Mouse (Mus musculus) CH12.LX (cell line): ENCODE data around the gene Ssbp3. TPM values are rescaled to one million over a fixed set of nuclear protein-coding genes. Genes with fewer than 3 reads are reported as not detected.

Experiments
- DNase-seq: peaks from one replicate; pipeline ENCODE4 v3.0.0-alpha.2; 2013; ENCODE audit errors: extremely low read depth
- H3K27ac ChIP-seq: 2 replicates; pipeline ENCODE4 v1.5.1; 2012; ENCODE audit warnings: low read depth, mild to moderate bottlenecking, control low read depth, moderate library complexity; ENCODE audit not compliant: insufficient read depth
- H3K27me3 ChIP-seq: replicated peaks from 2 replicates; pipeline ENCODE3; 2012; ENCODE audit warnings: inconsistent platforms
- H3K36me3 ChIP-seq, 2 experiments: replicated peaks in 1 of 2; 2 replicates each; pipeline versions ENCODE3 to v1.6.1; 2012; ENCODE audit warnings: inconsistent platforms in 1 of 2, low read length in 1 of 2, mild to moderate bottlenecking in 1 of 2, mixed read lengths in 1 of 2, moderate library complexity in 1 of 2; ENCODE audit not compliant: control insufficient read depth in 1 of 2, insufficient read depth in 1 of 2
- H3K4me1 ChIP-seq, 2 experiments: 2 replicates each; pipeline ENCODE4 v1.6.1; 2012; ENCODE audit warnings: inconsistent platforms in 1 of 2, moderate library complexity in 1 of 2; ENCODE audit not compliant: insufficient read depth in 2 of 2, control insufficient read depth in 1 of 2
- H3K4me2 ChIP-seq: 2 replicates; pipeline ENCODE4 v1.6.1; 2012; ENCODE audit warnings: low read depth, mild to moderate bottlenecking, control low read depth; ENCODE audit not compliant: poor library complexity, insufficient read depth, severe bottlenecking
- H3K4me3 ChIP-seq, 3 experiments: fragments of 150-350 bp in 1 of 3; sonication (generic) in 1 of 3; replicated peaks in 1 of 3; 2 replicates each; pipeline versions ENCODE3 to v1.5.1; 2011 to 2012; ENCODE audit warnings: low read depth in 2 of 3, low read length in 2 of 3, mild to moderate bottlenecking in 2 of 3, moderate library complexity in 2 of 3, control low read depth in 1 of 3, improper control_type of control experiment in 1 of 3, inconsistent platforms in 1 of 3, mixed read lengths in 1 of 3; ENCODE audit not compliant: poor library complexity in 1 of 3
- H3K79me2 ChIP-seq: replicated peaks from 2 replicates; pipeline ENCODE4 v1.6.1; 2012; ENCODE audit warnings: mild to moderate bottlenecking, moderate library complexity; ENCODE audit not compliant: control insufficient read depth, poor library complexity, insufficient read depth, severe bottlenecking; ENCODE audit errors: extremely low read depth
- H3K9ac ChIP-seq: 2 replicates; pipeline ENCODE4 v1.6.1; 2012; ENCODE audit warnings: low read depth, mild to moderate bottlenecking, control low read depth, moderate library complexity; ENCODE audit not compliant: insufficient read depth
- H3K9me3 ChIP-seq: replicated peaks from 2 replicates; pipeline ENCODE3; 2012; ENCODE audit warnings: low read length, inconsistent platforms, mixed read lengths
- BHLHE40 ChIP-seq: IDR thresholded peaks from 2 replicates; pipeline ENCODE4 v1.6.1; 2011; ENCODE audit warnings: mild to moderate bottlenecking, low read depth, low read length, improper control_type of control experiment
- CTCF ChIP-seq, 2 experiments: IDR thresholded peaks in 1 of 2; conservative IDR thresholded peaks in 1 of 2; 2 replicates each; pipeline ENCODE4 v1.5.1; 2011 to 2012; ENCODE audit warnings: low read depth in 2 of 2, low read length in 2 of 2, improper control_type of control experiment in 1 of 2, inconsistent platforms in 1 of 2, mild to moderate bottlenecking in 1 of 2, moderate library complexity in 1 of 2
- ELF1 ChIP-seq: IDR thresholded peaks from 2 replicates; pipeline ENCODE4 v1.6.1; 2014; ENCODE audit warnings: low read depth, mild to moderate bottlenecking, inconsistent platforms, low read length, improper control_type of control experiment
- EP300 ChIP-seq: IDR thresholded peaks from 2 replicates; pipeline ENCODE4 v1.6.1; 2011; ENCODE audit warnings: low read length, improper control_type of control experiment
- ETS1 ChIP-seq: conservative IDR thresholded peaks from 2 replicates; pipeline ENCODE4 v1.6.1; 2012; ENCODE audit warnings: low read depth, mild to moderate bottlenecking, inconsistent platforms, low read length, improper control_type of control experiment, moderate library complexity
- HCFC1 ChIP-seq: IDR thresholded peaks from 2 replicates; pipeline ENCODE4 v1.6.1; 2012; ENCODE audit warnings: low read depth, mild to moderate bottlenecking, inconsistent platforms, low read length, improper control_type of control experiment
- IRF4 ChIP-seq: IDR thresholded peaks from 2 replicates; pipeline ENCODE4 v1.6.1; 2014; ENCODE audit warnings: low read depth, mild to moderate bottlenecking, inconsistent platforms, low read length, improper control_type of control experiment
- MAZ ChIP-seq: IDR thresholded peaks from 2 replicates; pipeline ENCODE4 v1.6.1; 2012; ENCODE audit warnings: low read depth, mild to moderate bottlenecking, inconsistent platforms, low read length, improper control_type of control experiment, moderate library complexity
- MEF2A ChIP-seq: IDR thresholded peaks from 2 replicates; pipeline ENCODE4 v1.6.1; 2014; ENCODE audit warnings: low read depth, mild to moderate bottlenecking, inconsistent platforms, low read length, improper control_type of control experiment, borderline replicate concordance
- MYC ChIP-seq: IDR thresholded peaks from 2 replicates; pipeline ENCODE4 v1.6.1; 2011; ENCODE audit warnings: low read depth, mild to moderate bottlenecking, improper control_type of control experiment, low read length
- NRF1 ChIP-seq: IDR thresholded peaks from 2 replicates; pipeline ENCODE4 v1.6.1; 2014; ENCODE audit warnings: low read depth, mild to moderate bottlenecking, inconsistent platforms, low read length, improper control_type of control experiment, moderate library complexity
- POLR2A ChIP-seq: IDR thresholded peaks from 2 replicates; pipeline ENCODE4 v1.6.1; 2011; ENCODE audit warnings: low read depth, mild to moderate bottlenecking, improper control_type of control experiment, low read length
- RAD21 ChIP-seq: IDR thresholded peaks from 2 replicates; pipeline ENCODE4 v1.6.1; 2011; ENCODE audit warnings: low read depth, mild to moderate bottlenecking, low read length, improper control_type of control experiment, moderate library complexity
- RCOR1 ChIP-seq: conservative IDR thresholded peaks from 2 replicates; pipeline ENCODE4 v1.6.1; 2012; ENCODE audit warnings: low read depth, mild to moderate bottlenecking, inconsistent platforms, low read length, improper control_type of control experiment
- TBP ChIP-seq: conservative IDR thresholded peaks from 2 replicates; pipeline ENCODE4 v1.6.1; 2011; ENCODE audit warnings: low read depth, low read length, improper control_type of control experiment
- TCF12 ChIP-seq: IDR thresholded peaks from 2 replicates; pipeline ENCODE4 v1.6.1; 2014; ENCODE audit warnings: low read depth, mild to moderate bottlenecking, inconsistent platforms, low read length, improper control_type of control experiment
- USF1 ChIP-seq: IDR thresholded peaks from 2 replicates; pipeline ENCODE4 v1.6.1; 2014; ENCODE audit warnings: low read depth, mild to moderate bottlenecking, inconsistent platforms, low read length, improper control_type of control experiment
- USF2 ChIP-seq: conservative IDR thresholded peaks from 2 replicates; pipeline ENCODE4 v1.6.1; 2011; ENCODE audit warnings: low read depth, low read length, improper control_type of control experiment
- ZKSCAN1 ChIP-seq: IDR thresholded peaks from 2 replicates; pipeline ENCODE4 v1.6.1; 2012; ENCODE audit warnings: low read depth, inconsistent platforms, low read length, improper control_type of control experiment, borderline replicate concordance
- ZNF384 ChIP-seq: IDR thresholded peaks from 2 replicates; pipeline ENCODE4 v1.6.1; 2012; ENCODE audit warnings: low read depth, low read length, improper control_type of control experiment, inconsistent platforms
- dilution Hi-C: fragments of 300-500 bp; cut with MboI; formaldehyde crosslinking; loops from 2 replicates; pipeline ENCODE4 v1.14.3; 2020; ENCODE audit warnings: low sequenced_read_pairs; ENCODE audit not compliant: extremely low pct_unique_long_range_greater_than_20kb, extremely low pct_ligation_motif_present
- in situ Hi-C: fragments of 300-500 bp; cut with MboI; formaldehyde crosslinking; loops from 3 replicates; pipeline ENCODE4 v1.14.3; 2019; ENCODE audit warnings: low sequenced_read_pairs, low pct_ligation_motif_present, low pct_unique_long_range_greater_than_20kb, mixed read lengths
- polyA plus RNA-seq: library from polyadenylated mRNA; unstranded; fragments of >175 nt; gene quantifications from 2 replicates; pipeline ENCODE4 v1.2.1, GENCODE M21; 2012; ENCODE audit warnings: low read depth; ENCODE audit not compliant: insufficient read length
- total RNA-seq, 2 experiments: library from RNA; depleted of rRNA; stranded (reverse); fragments of 300-350 nt in 1 of 2; fragments of >200 nt in 1 of 2; gene quantifications; 2 replicates each; pipeline ENCODE4 v1.2.3; 2012 to 2014

Gene Ssbp3
- total and polyA plus RNA-seq, 3 experiments = 32.4 to 129 (median 76.5) TPM

DNA sequence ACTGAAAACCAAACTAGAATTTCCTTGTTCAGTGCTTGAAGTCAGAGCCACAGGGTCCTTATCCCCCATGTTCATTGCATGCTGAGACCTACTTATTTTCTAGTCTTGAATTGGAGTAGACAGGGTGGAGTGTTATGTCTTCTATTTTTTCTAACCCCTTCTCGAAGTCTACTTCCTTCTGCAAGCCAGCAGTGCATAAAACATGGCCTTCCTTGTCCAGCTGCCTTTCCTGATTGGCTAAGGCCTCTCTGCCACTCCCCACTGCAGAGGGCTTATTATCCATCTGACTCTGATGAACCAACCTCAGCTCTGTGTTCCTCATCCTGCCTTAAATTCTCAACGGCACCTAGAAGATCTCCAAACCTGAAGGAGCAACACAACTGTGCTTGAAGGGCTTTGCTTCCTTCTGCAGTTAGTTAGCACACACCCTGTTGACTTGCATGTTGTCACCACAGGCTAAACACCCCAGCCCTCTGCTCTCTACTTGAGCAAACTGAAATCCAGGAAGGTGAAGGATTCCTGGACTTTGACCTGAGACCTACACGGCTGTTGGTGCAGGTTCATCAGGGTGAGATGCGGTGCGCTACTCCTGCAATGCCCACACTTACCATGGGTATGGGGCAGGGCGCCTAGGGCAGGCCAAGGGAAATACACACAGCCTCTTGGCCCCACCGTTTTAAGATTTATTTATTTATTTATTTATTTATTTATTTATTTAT is 71.0 kb downstream of the Ssbp3 start:
- Histone ChIP-seq H3K27ac (peak overlapping the region; percentile 83), H3K79me2 (no peaks in the 10 kb centered on the region; the same call in 1 of the 2 replicates), H3K27me3 (no peaks in the 10 kb centered on the region), H3K4me3 (peak overlapping the region in 1 of 3 experiments; percentile 7), H3K36me3 (peaks cover 2 to 44% of the 10 kb centered on the region in 2 experiments), H3K4me2 (0 out of 2 replicates have a peak overlapping the region, but pooled peaks have one; percentile 4)
- DNase-seq = peak; percentile 84
- dilution Hi-C loops = no loop called here
- TF ChIP-seq NRF1 (no peak), ZKSCAN1 (no peak), TBP (peak; percentile 71; the same call in 1 of the 2 replicates), POLR2A (no peak), ELF1 (0 out of 2 replicates have a peak, but pooled peaks have one; percentile 22), EP300 (no peak), MYC (no peak), HCFC1 (no peak), RCOR1 (no peak), CTCF (conservative IDR thresholded peaks at IDR 0.05 in 1 of 2, IDR thresholded peaks at IDR 0.05 in 1 of 2; ENCODE audit: low read depth in 2 of 2, low read length in 2 of 2) (no peak), ZNF384 (peak; percentile 65), RAD21 (no peak), USF2 (no peak), MAZ (no peak)
- TF ChIP-seq, all 38 proteins: peak for 3
- in situ Hi-C loops = no loop called here
- no peaks in the 10 kb centered on the region for H3K9me3 ChIP-seq
- peak overlapping the region; percentile 15; the same call in 1 of the 2 replicates for H3K9ac ChIP-seq
- peaks cover 44 to 98% of the 10 kb centered on the region in 2 experiments for H3K4me1 ChIP-seq

DNA sequence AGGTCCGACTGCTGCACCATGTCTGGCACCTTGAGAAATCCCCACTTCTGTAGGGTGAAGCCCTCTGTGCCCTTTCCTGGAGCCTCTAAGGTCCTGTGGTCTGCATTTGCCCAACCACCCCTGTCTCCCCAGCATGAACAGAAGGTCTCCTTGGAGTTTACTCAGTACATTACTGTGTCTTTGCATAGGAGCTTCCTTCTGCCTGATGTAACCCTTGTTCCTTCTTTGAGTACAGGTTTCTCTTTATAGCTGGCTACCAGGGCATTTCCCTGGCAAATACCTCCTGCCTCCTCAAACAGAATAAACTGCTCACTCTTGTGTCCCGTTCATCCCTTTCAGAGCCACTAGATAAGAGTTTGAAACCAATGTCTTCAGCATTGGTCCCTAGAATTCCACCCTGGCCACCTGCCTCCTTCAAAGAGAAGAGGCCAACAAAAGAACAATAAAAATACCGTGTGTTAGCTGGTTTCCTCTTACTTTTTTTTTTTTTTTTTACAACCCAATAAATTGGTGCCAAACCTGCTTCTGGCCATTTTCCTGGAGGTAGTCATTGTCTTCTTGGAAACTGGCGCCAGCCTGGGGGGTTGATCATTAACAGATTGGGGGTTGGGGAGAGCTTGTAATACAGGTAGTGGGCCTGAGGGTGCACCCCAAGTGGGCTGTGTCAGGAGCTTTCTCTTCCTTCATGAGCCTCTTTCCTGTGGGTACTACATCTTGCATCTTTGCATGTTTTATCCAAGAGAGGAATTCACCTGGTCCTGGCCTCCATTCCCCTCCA is 72.0 kb downstream of the Ssbp3 start:
- H3K4me1 ChIP-seq = peaks cover 48 to 100% of the 10 kb centered on the region in 2 experiments
- peak overlapping the region; percentile 39 for H3K27ac ChIP-seq
- TF ChIP-seq ZNF384 (peak; percentile 57; the same call in 1 of the 2 replicates), ETS1 (peak; percentile 72), MEF2A (0 out of 2 replicates have a peak, but pooled peaks have one; percentile 57), CTCF (conservative IDR thresholded peaks at IDR 0.05 in 1 of 2, IDR thresholded peaks at IDR 0.05 in 1 of 2; ENCODE audit: low read depth in 2 of 2, low read length in 2 of 2) (no peak), BHLHE40 (0 out of 2 replicates have a peak, but pooled peaks have one; percentile 20), USF1 (no peak), TCF12 (peak; percentile 30; the same call in 1 of the 2 replicates), IRF4 (peak; percentile 61), ELF1 (0 out of 2 replicates have a peak, but pooled peaks have one; percentile 23)
- H3K36me3 ChIP-seq = peaks cover 2 to 51% of the 10 kb centered on the region in 2 experiments
- peak overlapping the region; percentile 12; the same call in 1 of the 2 replicates for H3K4me2 ChIP-seq
- no peak overlapping the region for H3K9ac ChIP-seq
- no peaks in the 10 kb centered on the region for H3K9me3 ChIP-seq
- peak; percentile 57 for DNase-seq
- no peak overlapping the region for H3K4me3 ChIP-seq
- in situ Hi-C loops = no loop called here
- H3K27me3 ChIP-seq = no peaks in the 10 kb centered on the region
- dilution Hi-C loops = no loop called here
- no peaks in the 10 kb centered on the region; the same call in 1 of the 2 replicates for H3K79me2 ChIP-seq
